Mouse (Mus musculus): ENCODE measurements around the gene Rasgef1b.

Rasgef1b gene

GRCm38 (mm10) chr5:99707261-99707660 lies 21.6 kb downstream of the Rasgef1b start:
- no peak for DNase-seq (ENCODE audit: low spot score)

DNA sequence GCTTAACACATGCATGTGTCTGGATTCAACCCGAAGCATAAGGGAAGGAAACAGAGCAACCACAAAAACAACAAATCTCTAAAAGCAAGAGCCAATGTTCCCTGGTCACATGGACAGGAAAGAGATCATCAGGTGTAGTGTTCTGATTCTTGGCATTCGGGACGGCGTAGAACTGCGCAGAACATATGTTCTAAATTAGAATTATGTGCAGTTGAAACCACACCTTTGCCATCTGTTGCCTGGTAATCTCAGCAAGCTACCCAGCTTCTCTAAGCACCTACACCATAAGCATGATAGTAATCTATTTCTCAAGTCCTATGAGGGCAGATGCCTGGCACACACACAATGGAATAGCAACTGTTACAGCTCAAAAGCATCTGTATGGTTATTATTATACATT lies 27.1 kb downstream of the Rasgef1b start:
- DNase-seq (ENCODE audit: low spot score) = no peak

DNA sequence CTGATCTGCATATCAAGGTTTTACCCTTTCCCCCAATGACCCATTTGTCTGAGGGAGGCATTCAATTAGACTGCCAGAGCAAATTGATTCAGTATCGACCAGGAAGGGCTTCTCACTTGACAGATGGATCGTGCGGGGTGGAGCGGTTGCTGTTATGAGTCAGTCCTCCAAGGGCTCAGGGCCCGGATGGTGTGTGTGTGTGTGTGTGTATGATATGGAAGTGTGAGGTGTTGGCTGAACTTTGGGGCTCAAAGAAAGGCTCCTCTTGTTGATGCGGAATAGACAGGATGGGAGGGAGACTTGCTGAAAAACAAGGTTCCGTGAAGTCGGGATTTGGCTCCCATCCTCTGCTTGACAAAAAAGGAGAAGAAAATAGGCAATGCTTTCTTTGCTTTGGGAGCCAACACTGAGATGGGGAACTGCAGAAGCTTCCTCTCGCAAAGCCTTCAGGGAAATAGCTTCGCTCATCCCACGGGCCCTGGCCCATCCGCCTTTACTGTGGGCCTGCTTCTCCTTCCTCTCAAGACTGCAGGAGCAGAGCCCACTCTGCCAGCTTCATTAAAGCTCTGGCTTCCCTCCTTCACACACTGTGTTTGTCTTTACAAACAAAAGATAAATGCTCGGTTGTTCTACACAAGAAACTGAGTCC lies 34.0 kb downstream of the Rasgef1b start:
- no peak for DNase-seq (ENCODE audit: low spot score)

DNA sequence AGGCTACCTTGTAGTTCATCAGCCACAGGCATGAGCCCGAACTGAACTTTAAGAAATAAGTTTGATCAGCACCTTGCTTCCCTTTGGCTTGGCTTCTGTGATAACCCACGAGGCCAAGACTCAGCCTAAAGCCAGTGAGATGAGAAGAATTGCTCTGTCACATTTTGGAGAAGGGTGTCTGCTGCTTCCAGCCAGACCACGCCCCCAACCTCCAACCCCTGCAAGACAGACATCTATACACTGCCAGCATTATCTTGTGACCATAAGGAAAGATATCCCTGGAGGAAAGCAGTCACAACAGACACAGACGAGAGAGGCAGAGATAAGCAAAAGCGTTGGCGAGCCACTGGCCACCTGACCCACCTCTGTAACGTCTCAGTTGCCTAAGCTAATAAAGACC lies 39.0 kb downstream of the Rasgef1b start:
- DNase-seq (ENCODE audit: low spot score) = no peak

- no peak for DNase-seq (ENCODE audit: low spot score)
Observed at GRCm38 (mm10) chr5:99687894-99688293, 41.0 kb downstream of the Rasgef1b start.

DNA sequence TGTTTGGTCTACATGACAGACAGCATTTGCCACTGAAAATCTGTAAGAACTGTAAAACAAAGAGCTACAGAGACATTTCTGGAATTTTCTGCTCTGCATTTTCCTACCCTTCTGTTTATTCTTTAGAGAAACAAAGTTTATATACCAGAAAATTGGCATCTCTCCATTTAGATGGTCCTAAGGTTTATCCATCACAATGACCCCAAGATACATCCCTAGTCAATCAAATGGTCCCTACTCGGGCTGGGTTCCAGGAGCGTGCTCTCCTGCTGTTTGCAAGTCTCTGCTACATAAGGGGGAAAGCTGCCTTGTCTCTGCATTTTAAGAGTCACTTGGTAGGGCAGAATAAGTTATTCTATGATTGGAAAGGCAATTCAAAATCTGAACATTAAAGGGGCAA lies 44.8 kb downstream of the Rasgef1b start:
- DNase-seq (ENCODE audit: low spot score) = no peak

GRCm38 (mm10) chr5:99669971-99670571 lies 58.8 kb downstream of the Rasgef1b start:
- peak; percentile 1 for DNase-seq (ENCODE audit: low spot score)

GRCm38 (mm10) chr5:99656024-99656423 lies 72.8 kb downstream of the Rasgef1b start:
- DNase-seq (ENCODE audit: low spot score) = no peak

- no peak for DNase-seq (ENCODE audit: low spot score)
Observed at GRCm38 (mm10) chr5:99652931-99653330, 75.9 kb downstream of the Rasgef1b start.

DNA sequence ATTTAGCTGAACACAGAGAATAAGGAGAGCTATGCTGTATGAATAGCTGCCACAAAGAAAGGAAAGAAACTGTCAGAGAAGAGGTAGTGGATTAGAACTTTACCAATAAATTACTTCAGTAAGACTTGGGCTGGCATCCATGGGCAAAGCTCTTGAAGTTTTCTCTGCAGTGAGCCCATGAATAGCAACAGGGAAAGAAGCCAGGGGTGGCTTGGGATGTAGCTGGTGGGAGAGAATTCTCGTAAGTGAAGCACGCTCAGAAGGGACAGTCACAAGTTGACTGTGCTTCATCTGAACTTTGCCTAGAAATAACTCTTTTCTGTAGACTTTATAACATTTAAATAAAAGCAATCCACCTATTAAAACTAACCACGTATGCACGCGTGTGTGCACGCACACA lies 87.5 kb downstream of the Rasgef1b start:
- no peak for DNase-seq (ENCODE audit: low spot score)

- DNase-seq (ENCODE audit: low spot score) = no peak
Observed at GRCm38 (mm10) chr5:99636575-99636974, 92.3 kb downstream of the Rasgef1b start.

DNA sequence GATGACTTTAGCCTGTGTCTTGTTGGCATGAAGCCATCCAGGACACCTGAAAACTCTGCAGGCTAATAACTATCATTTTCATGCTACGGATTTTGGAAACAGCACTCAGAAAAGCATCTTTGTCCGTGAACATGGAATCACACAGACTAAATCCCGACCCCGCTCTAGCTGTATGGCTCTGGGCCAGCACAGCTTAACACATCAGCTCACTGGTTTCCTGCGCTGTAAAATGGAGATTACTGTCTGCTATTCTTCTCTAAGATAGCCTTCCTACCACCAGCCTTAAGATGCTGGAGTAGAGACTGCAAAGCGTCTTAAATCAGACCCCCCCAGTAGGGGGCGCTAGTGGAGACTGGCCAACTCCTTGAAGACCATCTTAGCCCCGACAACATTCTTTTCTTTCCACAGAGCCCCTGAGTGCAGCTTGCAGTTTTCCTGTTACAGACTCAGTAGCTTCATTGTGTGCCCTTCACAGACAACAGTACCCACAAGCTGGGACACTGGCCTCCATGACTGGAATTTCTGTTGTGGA lies 94.8 kb downstream of the Rasgef1b start:
- DNase-seq (ENCODE audit: low spot score) = no peak

- no peak for DNase-seq (ENCODE audit: low spot score)
Observed at GRCm38 (mm10) chr5:99633548-99633947, 95.3 kb downstream of the Rasgef1b start.

DNA sequence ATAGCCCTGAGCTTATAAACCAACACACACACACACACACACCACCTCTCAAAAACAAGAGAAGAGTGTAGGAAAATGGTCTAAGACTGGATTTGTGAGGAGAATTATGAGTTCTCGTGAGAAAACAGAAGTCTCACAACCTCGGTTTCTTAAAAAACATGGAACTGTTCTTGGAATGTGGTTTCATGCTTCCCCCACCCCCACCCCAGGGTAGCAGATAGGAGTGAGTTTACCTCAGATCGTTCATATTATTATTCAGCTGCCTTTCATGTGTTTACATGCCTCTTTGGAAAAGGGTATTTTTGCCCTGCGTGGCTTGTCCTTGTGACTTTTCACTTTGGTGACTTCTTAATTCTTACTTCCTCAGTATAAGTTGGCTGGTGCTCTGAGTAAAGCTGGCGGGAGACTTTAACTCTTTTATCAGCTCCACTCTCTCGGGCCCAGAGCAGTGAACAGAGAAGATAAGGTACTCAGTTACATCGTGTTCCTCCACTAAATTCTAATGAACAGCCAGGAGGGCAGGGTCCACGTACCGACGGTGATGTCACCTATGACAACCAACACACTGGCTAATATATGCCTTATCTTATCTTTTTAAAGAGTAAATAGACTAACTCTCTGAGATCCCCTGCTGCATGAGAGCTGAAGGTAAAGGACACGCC lies 96.1 kb downstream of the Rasgef1b start:
- DNase-seq (ENCODE audit: low spot score) = no peak

- peak; percentile 21 for DNase-seq (ENCODE audit: low spot score)
Observed at GRCm38 (mm10) chr5:99630087-99630486, 98.8 kb downstream of the Rasgef1b start.

DNA sequence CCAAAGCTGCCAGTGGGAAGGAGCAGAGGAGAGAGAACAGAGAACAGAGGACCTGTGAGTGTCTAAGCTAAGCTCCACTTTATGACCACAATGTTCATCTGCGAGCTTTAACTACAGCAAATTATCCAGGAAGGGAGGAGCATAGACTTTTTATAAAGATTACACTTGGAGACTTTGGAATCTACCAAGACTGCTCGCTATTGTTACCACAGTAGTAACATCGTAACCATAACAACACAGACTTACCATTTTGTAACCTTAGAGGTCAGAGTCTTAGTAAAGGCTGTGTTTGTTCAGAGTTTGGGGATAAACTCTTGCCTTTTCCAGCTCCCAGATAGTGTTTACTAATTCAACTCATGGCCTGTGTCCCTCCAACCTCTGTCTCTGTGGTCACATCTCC lies 103.3 kb downstream of the Rasgef1b start:
- no peak for DNase-seq (ENCODE audit: low spot score)

DNA sequence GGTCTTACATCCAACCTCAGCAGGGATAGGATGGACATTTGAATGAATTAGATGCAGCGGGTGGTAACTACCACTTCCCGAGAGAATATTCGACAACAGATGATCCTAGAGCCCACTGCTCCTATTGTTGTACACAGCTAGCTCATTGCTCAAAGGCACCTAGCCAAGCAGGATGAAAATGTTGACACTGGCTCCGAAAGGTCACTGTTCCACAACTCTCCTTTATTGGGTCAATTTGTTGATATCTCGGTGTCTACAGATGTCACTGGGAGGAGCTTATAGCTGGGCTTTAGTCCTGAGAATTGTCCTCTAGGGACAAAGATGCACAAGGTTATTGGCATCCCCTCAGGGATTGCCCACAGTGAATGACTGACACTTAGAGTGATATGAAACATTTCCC lies 108.1 kb downstream of the Rasgef1b start:
- DNase-seq (ENCODE audit: low spot score) = no peak

GRCm38 (mm10) chr5:99617271-99617800 lies 111.5 kb downstream of the Rasgef1b start:
- DNase-seq (ENCODE audit: low spot score) = no peak

DNA sequence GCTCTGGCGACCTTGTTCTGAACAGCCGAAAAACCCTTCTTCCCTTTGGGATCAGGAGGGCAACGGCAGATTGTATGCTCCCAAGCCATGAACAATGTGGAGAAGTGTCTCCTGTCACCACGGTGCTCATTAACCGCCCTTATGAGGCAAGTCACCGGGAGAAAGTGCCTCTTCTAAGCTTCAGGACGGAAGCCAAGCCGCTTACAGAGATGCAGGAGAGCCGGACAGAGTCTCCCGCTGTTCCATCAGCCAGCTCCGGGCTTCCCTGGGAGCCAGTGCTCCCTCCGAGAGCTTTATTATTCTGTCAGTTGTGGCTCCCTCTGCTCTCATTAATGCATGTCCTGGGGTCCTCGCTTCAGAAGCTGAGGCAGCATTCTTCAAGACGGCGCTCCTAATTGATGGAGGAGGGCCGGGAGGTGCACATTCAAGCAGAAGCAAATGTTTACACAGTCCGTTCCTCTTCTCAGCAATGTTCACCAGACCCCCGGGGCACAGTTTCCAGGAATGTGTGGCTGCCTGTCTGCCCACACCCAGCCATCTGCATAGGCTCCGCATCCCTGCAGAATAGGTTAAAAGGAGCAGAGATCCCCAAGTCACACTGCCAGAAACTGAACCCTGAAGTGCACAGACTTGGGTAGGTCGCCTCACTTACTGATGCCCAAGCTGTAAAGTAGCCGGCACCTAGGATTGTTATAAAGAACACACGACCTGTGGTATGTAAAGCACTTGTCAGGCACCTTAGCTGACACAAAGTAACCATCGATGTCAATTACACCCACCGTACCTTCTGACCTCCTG lies 115.3 kb downstream of the Rasgef1b start:
- no peak for DNase-seq (ENCODE audit: low spot score)

- no peak for DNase-seq (ENCODE audit: low spot score)
Observed at GRCm38 (mm10) chr5:99607602-99608001, 121.3 kb downstream of the Rasgef1b start.

DNA sequence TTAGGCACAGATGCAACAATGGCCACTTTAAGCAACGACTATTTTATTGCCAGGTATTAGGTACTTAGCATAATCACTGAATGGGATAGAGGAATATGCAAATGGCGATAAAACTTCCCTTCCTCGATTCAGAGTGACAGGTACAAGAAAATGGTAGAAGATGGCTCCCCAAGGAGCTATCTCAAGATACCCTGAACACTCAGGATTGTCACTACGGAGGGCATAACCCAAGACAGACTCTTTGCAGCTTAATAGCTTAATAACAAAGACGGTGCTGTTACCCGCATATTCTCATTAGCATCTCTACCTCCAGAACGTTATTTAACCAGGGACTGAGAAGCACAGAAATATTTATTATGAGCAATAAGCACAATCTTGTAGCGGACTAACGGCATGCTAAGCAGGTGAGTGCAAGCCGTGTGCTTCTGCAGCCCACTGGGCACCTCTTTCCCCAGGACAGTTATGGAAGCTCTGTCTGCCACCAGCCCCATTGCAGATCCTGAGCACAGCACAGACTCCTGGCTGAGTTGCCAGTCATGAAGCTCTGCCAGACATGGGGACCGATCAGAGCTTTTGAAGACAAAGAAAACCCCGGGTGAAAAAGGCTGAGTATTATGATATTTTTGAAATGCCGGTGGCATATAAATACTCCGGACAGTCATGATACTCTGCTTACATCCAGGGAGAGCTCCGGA lies 122.6 kb downstream of the Rasgef1b start:
- no peak for DNase-seq (ENCODE audit: low spot score)
